Mouse (Mus musculus) liver, embryonic 12.5 days (tissue): Measurements from ENCODE around the gene Dld. TPM values are rescaled to one million over a fixed set of nuclear protein-coding genes. Genes with fewer than 3 reads are reported as not detected.

Experiments
- ATAC-seq: fragments of 200-750 bp; cut with Nextera tagmentation; 2 replicates; pipeline ENCODE4 v1.8.0; 2017; ENCODE audit warnings: moderate number of reproducible peaks, mild to moderate bottlenecking, moderate library complexity
- H3K27ac ChIP-seq: fragments of 300-500 bp; sonication (generic); 2 replicates; pipeline ENCODE4 v1.5.1; 2016; ENCODE audit warnings: mild to moderate bottlenecking
- H3K27me3 ChIP-seq: fragments of 300-500 bp; sonication (generic); replicated peaks from 2 replicates; pipeline ENCODE4 v1.6.1; 2016; ENCODE audit warnings: mild to moderate bottlenecking, moderate library complexity
- H3K36me3 ChIP-seq: fragments of 300-500 bp; sonication (generic); 2 replicates; pipeline ENCODE4 v1.6.1; 2016; ENCODE audit warnings: mild to moderate bottlenecking, moderate library complexity
- H3K4me1 ChIP-seq: fragments of 300-500 bp; sonication (generic); 2 replicates; pipeline ENCODE4 v1.6.1; 2016
- H3K4me2 ChIP-seq: fragments of 300-500 bp; sonication (generic); 2 replicates; pipeline ENCODE4 v1.6.1; 2016; ENCODE audit warnings: mild to moderate bottlenecking, moderate library complexity
- H3K4me3 ChIP-seq: fragments of 300-500 bp; sonication (generic); 2 replicates; pipeline ENCODE4 v1.5.1; 2016; ENCODE audit warnings: mild to moderate bottlenecking, moderate library complexity
- H3K9ac ChIP-seq: fragments of 300-500 bp; sonication (generic); 2 replicates; pipeline ENCODE4 v1.6.1; 2016; ENCODE audit warnings: mild to moderate bottlenecking, moderate library complexity
- H3K9me3 ChIP-seq: fragments of 300-500 bp; sonication (generic); replicated peaks from 2 replicates; pipeline ENCODE4 v1.6.1; 2016; ENCODE audit warnings: mild to moderate bottlenecking, moderate library complexity
- WGBS: fragments of 180-500 bp; shearing (Covaris S2); methylation state at CpG from one replicate; pipeline ENCODE4 v1.1.7; 2016; ENCODE audit not compliant: insufficient replicate concordance; 5-methylcytosine and 5-hydroxymethylcytosine counted together
- polyA plus RNA-seq: library from polyadenylated mRNA; unstranded; fragments of >200 nt; fragmentation: Nextera tagmentation; extraction: Ambion mirVana; gene quantifications from 2 replicates; pipeline ENCODE4 v1.2.1, GENCODE M21; 2016

Gene Dld
- polyA plus RNA-seq, 1 experiment from 2014 or later: 111 TPM

DNA sequence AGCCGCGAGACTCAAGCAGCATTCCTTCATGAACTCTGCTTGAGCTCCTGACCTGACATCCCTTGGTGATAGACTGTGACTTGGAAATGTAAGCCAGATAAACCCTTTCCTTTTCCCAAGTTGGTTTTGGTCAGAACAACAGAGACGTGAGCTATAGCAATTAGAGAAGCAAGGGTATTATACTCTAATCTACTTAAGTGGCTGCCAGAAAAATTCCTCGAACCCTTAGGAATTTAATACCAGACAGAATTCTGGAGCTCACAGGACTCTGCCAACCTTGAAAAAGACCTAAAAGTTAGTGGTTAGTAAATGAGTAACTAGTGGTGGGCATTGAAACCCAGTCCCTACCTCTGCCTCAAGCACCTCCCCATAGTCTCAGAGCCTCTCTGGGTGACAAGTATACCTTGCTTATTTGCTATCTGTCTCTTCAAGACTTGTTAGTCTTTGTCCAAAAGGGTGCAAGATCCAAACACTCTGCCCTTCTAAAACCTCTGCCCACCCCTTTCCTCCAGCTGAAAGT, 67.6 kb downstream of the Dld start:
- no peak overlapping the region for H3K4me2 ChIP-seq
- no peak overlapping the region for H3K9ac ChIP-seq
- ATAC-seq: no peak
- H3K4me3 ChIP-seq: no peak overlapping the region
- H3K27me3 ChIP-seq: no peaks in the 10 kb centered on the region
- H3K27ac ChIP-seq: no peak overlapping the region
- no peaks in the 10 kb centered on the region for H3K4me1 ChIP-seq
- H3K9me3 ChIP-seq: no peaks in the 10 kb centered on the region
- H3K36me3 ChIP-seq: no peaks in the 10 kb centered on the region
- WGBS: 69% methylated on average over 4 of the region's 4 CpGs

DNA sequence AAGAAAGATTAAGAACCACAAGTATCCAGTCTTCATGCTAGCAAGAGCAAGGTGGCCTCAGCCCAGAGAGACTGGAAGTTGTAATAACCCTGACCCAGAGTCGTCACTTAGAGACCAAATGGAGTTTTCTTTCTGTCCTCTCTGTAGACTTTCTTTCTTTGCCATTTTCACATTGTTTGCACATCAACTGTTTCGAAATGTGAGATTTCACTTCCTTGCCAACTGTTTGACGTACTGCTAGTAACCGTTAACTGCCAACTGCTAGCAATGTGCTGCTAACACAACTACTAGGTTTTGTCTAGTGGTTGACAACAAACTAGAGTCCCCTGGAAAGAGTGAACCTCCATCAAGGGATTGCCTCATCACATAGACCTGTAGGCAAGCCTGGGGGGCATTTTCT, 68.1 kb downstream of the Dld start:
- no peaks in the 10 kb centered on the region for H3K9me3 ChIP-seq
- H3K27ac ChIP-seq: no peak overlapping the region
- H3K4me3 ChIP-seq: no peak overlapping the region
- no peak overlapping the region for H3K4me2 ChIP-seq
- no peaks in the 10 kb centered on the region for H3K27me3 ChIP-seq
- no peaks in the 10 kb centered on the region for H3K4me1 ChIP-seq
- H3K36me3 ChIP-seq: no peaks in the 10 kb centered on the region
- ATAC-seq: no peak
- 56% methylated on average over 4 of the region's 4 CpGs for WGBS
- no peak overlapping the region for H3K9ac ChIP-seq

DNA sequence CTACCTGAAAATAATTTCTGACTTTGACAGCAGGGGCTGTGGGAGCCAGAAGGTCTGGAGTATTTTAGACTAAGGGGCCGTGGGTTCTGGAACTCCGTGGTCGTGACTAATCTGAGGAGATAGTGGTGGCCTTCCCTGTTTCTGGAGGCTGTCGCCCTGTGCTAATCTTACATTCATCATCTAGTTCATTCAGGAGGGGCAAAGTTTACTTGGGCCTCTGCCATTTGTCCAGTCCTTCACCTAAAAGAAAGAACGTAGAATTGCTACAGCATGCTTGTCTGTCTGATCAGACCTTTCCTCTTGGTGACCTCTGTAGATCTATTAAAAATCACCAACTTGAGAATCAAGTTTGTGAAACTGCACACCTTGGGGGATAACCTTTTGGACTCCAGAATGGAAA, 69.0 kb downstream of the Dld start:
- Histone ChIP-seq H3K4me3 (no peak overlapping the region), H3K9me3 (no peaks in the 10 kb centered on the region), H3K27ac (no peak overlapping the region), H3K9ac (no peak overlapping the region), H3K27me3 (no peaks in the 10 kb centered on the region), H3K36me3 (no peaks in the 10 kb centered on the region), H3K4me1 (no peaks in the 10 kb centered on the region), H3K4me2 (no peak overlapping the region)
- 45% methylated on average over 5 of the region's 5 CpGs for WGBS
- no peak for ATAC-seq

Other genes starting within 250 kb of the Dld start
- gene Gm6993, start 110.7 kb downstream of the Dld start, polyA plus RNA-seq: not detected in 2 replicates
- 8.3 and 8.6 TPM in 2 replicates for gene Lamb1, start 86.2 kb downstream of the Dld start, polyA plus RNA-seq
- not detected in 2 replicates for gene Slc26a3, start 39.4 kb upstream of the Dld start, polyA plus RNA-seq
- 4.9 and 6.9 TPM in 2 replicates for gene Cbll1, start 148.2 kb upstream of the Dld start, polyA plus RNA-seq
- gene Slc26a4, start 208.5 kb upstream of the Dld start, polyA plus RNA-seq: not detected in 2 replicates